Mouse (Mus musculus): ENCODE data around the gene Tppp3.

Gene Tppp3

DNA sequence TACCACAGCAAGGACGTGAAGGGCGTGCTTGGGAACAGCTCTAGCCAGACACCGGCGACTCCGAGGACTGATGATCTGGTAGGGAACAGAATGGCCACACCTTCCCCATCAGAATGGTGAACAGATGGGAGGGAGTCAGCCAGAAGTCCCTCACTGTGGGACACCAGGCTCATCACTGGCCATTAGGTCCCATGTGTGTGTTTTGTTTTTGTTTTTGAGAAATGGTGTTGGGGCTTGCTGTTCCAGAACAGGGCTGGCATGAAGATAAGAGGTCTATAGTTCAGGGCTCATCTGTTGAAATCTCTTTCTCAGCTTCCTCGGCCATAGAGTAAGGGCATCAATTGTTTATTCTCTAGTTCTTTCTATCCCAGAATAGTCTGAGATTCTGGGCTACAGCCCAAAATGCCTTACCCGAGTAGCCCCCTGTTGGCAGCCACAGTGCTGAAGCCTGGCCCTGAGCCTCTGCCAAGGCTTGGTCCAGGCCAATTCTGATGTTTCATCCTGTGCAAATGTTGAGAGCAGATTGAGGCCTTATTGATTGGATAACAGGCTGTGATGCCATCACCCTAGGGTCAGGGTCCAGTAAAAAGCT lies 4.5 kb downstream of the Tppp3 start:
- no peak for DNase-seq (ENCODE audit: low spot score)

DNA sequence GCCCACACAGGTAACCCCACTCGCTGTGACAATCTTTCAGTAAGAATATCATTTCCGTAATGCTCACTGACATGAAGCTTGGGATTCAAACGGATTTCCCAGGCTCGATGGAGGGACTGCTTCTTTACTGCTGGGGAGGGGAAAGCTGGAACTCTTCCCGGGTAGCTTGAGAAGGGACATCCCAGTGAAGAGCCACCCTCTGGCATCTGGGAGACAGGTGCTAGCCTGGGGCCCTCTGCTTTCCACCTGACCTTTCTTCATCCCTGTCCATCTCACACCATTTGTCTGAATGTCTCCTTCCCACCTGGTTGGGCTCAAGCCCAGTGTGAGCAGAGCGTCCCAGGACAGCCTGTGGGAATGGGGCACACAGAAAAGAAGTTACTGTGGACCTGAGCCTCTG lies 5.1 kb downstream of the Tppp3 start:
- DNase-seq (ENCODE audit: low spot score), result no peak

DNA sequence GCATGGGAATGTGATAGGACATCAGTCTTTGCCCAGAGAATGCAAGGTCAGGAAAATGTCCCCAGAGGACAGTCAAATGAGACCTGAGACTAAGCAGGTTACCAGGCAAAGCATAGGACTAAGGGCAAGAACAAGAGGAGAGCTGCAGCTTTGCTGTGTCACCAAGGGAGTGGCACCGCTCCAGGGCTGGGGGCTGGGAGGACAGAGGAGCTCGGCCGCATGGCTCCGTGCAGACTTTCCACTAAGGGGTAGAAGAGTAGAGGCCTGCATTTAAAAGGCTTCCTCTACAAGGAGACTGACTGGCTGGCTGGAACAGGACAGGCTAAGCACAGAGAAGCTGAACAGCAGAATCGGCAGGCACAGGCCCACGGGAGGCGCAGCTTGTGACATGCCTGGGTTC lies 6.7 kb downstream of the Tppp3 start:
- DNase-seq (ENCODE audit: low spot score), result no peak

DNA sequence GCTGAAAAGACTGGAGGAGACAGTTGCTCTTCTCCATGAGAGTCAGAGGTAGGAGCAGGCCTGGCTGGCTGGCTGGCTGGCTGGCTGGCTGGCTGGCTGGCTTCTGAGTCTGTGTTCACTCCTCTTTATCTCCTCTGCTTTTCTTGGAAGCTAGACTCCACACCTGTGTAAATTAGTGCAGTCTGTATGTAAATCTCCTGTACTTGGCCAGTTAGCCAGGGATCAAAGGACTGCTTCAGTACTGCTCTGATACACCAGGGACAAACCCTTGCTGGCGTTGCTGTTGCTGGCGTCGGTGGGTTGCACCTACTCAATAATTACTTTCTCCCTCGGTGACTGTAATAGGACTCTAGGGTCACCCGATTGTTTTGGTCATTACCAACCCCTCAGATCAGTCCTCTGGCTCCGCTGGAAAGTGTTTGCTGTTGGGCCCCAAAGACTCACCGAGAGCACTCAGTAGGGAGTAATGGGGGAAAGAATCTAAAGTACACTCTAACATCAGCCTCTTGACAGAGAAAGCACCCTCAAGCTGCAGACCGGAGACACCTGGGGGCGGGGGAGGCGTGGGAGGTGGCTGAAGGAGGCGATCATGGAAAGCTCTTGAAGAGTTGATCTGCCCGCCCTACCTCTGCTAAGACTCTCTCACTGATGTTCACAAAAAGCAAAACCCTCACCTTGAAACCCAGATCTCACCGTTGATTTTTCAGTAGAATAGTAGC lies 10.1 kb downstream of the Tppp3 start:
- no peak for DNase-seq (ENCODE audit: low spot score)

DNA sequence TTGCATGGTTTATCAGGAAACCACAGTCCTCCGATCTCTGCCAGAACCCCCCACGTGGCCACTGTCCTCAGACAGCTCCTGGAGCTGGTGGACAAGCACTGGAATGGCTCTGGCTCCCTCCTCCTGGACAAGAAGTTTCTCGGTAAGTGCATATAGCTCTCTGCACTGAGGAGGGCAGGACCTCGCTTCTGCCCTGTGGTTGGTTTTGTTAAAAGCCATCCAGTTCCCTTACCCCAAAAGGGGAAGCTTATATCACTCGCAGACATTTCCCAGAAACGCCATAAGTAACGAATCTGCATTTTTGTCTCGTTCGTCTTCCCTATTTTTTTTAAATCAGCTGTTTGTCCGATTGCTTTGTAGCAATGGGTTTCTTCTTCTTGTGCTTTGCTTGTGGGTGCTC lies 16.1 kb downstream of the Tppp3 start:
- DNase-seq (ENCODE audit: low spot score), result no peak

DNA sequence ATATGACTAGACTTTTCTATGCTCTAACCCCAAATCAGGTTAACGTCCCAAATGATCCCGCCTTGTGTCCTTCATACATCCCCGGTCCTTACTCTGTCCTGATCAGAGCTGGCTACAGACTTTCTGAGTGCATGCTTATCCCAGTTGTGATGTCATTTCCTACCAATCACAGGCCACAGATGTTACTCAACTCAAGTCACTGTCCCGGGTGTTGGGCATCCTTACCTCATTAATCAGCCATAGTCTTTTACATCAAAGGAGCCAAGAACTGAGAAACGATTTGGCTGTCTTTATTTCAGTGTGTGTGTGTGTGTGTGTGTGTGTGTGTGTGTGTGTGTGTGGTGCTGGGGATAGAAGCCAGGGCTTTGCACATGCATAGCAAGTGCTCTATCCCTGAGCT lies 17.2 kb downstream of the Tppp3 start:
- DNase-seq (ENCODE audit: low spot score), result no peak

DNA sequence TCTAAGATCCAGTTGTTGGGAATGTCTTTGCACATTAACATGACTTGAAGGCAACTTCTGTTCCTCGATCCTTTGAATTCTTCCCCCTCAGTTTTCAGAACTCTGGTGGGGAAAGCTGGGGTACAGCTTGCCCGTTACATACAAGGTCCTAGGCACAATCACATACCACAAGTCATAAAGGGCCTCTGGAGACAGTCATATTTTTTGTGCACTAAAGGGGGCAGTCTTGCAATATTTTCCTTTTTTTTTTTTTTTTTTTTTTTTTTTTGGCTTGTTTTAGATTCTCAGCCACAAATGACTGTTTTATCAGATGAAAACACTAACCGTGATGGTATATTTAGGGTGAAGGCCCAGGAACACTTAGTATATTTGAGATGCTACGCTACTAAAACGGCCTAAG lies 18.0 kb downstream of the Tppp3 start:
- DNase-seq (ENCODE audit: low spot score), result no peak

DNA sequence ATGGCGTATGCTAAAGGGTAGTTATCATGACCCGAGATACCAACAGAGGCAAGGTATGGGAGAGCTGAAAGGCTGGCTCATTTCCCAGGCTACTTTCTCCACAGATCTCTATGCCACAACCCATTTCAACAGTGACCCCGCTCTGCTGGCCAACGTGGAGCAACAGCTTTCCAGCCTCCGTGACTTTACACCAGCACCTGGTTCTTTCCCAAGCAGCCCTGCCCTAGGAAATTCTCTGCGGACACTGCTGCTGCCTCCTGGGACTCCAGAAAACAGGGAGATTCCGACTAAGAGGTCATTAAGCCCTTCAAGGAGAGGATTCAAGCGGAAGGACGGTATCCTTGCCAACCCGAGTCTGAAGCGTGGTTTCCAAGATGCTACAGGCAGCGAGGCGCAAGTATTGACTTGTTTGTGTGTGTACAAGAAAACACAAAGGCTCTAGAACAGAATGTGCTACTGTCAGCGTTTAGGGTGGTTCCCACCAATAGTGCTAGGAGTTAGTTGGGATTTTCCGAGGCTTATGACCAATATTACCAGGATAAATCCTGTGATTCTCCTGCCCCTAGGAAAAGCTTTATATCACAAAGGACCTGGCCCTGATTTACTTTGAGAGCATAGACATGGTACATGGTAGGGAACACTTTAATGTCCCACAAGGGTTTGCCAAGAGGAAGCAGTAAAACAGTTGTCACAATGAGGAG lies 19.3 kb downstream of the Tppp3 start:
- no peak for DNase-seq (ENCODE audit: low spot score)

DNA sequence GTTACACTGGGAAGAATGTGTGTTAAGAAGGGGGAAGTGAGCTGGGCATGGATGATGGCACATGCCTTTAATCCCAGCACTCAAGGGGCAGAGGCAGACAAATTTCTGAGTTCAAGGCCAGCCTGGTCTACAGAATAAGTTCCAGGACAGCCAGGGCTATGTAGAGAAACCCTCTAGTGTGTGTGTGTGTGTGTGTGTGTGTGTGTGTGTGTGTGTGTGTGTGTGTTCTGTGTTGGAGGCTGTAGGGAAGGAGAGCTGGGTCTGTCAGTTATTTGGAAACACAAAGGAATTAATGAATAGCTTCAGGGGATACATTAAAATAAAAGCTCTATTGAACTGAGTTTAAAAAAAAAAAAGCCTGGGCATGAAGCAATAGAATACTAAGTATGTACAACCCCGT lies 20.3 kb downstream of the Tppp3 start:
- no peak for DNase-seq (ENCODE audit: low spot score)

DNA sequence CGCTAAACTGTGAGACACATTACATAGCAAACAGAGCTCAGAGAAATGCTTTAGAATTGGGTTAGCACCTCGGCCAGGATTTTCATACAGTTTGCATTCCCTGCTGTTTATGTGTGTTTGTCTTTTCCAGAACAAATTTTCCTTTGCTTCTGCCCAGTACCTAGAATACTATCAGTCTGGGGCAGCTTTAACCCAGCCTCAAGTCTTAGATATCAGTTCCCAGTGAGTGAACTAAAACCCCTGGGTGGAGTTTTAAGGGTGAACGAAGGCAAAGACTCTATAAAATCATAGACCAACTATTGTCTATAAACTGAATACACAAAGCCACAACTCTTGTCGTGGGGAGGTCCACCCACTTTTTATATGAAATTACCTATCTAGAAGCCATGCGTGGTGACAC lies 22.7 kb downstream of the Tppp3 start:
- DNase-seq (ENCODE audit: low spot score), result no peak

DNA sequence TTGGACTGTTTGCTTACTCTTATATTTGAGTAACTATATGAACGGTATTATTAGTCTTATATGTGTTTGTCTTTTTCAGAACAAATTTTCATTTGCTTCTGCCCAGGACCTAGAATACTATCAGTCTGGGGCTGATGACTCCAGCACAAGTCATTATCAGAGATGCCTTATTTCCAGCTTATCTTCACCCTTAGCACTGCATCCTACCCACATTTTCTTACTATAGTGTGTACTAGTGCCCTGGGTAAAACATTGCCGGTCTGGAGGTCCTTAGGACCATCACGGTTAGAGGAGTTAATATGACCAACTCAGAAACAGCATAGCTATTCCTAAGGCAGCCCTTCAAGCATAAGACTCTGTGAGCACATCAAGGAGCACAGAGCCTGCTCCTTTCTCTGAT lies 23.1 kb downstream of the Tppp3 start:
- no peak for DNase-seq (ENCODE audit: low spot score)

DNA sequence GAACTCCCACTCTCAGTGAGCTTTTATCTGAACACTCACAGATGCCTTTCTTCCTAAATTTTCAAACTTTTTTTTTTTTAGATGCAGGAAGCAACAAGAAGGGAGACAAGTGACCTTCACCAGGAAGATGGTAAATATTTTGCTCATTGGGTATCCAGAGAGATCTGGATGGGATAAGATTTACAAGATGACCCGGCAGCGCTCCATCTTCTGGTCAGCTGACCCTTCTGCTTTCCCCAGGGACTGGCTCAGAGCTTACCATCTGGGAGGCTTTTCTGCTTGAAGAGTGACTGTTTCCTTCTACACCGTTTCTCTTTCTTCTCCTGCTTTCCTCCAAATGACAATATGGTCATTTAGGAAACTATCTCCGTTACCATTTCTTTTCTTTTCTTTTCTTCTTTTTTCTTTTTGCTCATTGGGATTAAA lies 25.2 kb downstream of the Tppp3 start:
- no peak for DNase-seq (ENCODE audit: low spot score)

DNA sequence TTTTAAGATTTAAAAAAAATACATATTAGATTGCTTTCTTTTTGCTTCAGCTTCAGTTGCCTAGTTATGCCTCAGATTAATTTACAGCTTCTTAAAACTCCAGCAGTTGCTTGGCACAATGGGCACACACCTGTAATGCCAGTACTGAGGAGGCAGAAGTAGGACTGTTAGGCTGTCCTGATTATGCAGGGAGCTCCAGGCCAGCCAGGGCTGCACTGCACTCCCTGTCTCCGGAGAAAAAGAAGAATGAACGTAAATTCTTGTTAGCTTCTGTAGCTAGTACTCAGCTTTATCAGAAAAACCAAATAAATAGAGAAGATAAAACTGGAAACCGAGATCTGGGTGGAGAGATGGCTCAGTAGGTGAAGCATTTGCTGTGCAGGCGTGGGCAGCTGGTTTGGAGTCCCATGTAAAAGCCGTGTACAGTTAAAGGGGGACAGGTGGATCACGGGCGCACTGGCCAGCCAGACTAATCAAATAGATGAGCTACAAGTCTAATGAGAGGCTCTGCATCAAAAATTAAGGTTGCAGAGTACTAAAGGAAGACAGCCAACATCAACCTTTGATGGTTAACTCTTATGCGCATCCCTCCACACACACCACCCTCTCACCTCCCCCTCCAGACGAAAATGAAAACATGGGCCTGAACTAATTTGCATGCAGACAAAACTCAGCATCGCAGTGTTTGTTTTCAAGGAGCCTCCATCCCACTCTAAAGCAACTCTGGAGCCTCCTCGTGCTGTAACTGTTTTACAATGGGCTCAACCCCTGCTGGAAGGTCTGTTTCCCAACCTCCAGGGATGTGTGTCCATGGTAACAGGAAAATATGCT lies 25.8 kb downstream of the Tppp3 start:
- no peak for DNase-seq (ENCODE audit: low spot score)

DNA sequence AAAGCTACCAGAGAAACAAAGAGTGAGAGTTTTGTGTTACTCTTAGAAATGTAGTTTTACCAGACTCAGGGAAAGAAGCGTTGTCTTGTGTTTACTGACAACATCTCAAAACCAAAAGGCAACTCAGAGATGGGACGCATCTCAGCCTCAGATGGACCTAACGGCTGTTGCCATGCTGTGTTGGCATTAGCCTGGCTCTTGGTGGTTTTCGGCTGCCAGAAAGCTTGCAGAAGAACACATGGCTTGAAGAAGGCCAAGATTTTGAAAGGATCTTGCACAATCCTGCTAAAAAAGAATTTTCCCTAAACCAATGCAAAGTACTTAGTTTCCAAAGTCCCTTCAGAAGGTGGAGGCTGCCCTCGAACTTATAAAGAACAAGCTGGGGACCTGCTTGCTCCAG lies 28.7 kb downstream of the Tppp3 start:
- DNase-seq (ENCODE audit: low spot score), result no peak

DNA sequence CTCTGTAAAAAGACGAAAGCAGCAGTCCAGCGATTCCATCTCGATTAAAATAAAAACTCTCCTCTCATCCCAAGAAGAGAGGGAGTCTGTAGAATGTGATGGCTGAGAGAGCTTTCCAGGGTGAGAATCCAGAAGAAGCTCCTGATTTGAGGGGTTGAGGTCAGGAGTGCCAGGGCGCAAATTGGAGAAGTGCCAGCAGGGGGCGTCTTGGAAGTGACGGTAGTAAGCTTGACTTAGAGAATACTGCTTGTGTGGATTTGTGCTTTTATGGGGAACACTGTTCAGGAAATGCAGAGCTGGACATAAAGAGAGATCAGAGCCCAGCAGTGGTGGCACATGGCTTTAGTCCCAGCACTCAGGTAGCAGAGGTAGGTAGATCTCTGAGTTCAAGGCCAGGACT lies 29.9 kb downstream of the Tppp3 start:
- DNase-seq (ENCODE audit: low spot score), result peak; percentile 53

DNA sequence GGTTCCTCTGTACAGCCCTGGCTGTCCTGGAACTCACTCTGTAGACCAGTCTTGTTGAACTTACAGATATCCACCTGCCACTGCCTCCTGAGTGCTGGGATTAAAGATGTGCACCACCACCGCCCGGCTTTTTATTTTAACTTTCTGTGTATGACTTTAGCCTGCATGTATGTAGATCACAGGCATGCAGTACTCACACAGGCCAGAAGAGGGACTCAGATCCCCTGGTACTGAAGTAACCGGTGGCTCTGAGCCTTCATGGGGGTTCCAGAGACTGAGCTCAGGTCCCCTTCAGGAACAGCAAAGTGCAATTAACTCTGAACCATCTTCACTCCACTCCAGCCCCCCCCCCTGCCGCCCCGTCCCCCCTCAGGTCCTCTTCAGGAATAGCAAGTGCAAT lies 32.5 kb downstream of the Tppp3 start:
- DNase-seq (ENCODE audit: low spot score), result peak; percentile 36

DNA sequence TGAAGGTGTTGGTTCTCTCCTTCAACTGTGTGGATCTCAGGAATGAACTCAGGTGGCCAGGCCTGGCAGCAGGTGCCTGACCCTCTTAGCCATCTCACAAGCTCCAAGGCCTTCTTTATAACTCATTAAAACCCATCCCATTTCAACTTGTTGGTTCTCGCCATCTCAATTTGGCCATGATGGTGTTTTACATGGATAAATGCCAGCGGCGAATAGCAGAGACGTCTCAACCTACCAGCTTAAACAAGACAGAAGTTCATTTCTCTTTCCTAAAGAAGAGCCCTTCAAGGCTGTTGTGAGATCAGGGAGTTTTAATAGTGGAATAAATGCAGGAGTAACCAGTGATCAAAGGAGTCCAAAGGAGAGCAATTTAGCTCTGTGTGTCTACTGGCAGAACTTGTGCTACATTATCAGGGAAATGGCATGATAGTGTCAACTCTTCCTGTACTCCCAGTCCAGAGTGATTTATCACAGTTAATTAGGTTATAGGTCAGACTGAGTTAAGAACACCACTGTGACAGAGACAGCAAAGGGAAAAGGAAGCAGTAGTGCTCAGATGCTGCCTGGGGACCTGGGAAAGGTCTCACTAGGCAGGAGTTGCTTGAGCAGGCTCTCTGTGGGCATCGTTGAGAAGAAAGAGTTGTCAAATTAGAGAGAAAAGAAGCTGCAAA lies 34.1 kb downstream of the Tppp3 start:
- no peak for DNase-seq (ENCODE audit: low spot score)

DNA sequence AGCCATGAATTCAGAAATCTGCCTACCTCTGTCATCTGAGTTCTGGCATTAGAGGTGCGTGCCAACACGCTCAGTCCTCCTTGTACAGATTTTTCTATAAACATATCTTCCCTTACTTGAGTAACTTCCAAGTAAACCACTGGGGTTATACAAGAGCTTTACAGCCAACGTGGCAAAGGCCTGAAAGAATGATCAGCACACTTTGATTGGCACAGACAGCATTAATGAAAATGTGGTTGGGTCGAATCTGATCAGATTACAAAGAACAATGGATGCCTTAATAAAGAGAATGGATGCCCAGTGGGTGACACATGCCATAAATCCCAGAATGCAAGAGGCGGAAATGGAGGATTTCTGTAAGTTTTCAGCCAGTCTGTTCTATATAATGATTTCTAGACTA lies 35.1 kb downstream of the Tppp3 start:
- DNase-seq (ENCODE audit: low spot score), result no peak

DNA sequence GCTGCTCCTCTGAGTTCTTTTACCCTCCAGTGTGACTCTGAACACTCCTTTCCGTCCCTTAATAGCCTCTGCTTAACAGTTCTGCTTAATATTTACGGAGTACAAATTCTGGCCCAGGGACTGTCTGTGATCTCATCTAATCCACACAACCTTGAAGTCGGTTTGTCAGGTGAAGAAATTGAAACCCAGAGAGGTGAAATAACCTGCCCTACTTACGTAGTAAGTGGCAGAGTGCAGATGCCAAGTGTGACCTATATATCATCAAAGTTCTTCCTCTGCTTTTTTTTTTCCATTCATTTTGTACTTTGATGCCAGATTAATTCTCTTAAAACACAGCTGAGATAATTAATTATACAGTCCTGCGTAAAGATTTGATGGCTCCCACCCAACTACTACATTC lies 37.2 kb downstream of the Tppp3 start:
- DNase-seq (ENCODE audit: low spot score), result no peak

DNA sequence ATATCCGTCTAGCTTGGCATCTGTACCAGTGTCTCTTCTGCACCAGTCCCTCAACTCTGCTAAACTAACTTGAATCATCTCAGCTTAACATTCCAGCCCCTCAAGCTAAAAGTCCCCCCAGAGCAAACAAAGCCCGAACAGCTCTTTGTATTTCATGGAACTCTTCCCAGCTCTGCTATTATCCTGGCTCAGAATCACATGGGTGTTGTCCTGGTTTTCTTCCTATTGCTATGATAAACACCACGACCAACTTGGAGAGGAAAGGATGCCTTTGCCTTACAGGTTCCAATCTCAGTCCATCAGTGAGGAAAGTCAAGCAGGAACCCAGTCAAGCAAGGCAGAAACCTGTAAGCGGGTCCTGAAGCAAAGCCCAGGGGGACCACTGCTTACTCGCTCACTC lies 37.8 kb downstream of the Tppp3 start:
- no peak for DNase-seq (ENCODE audit: low spot score)

DNA sequence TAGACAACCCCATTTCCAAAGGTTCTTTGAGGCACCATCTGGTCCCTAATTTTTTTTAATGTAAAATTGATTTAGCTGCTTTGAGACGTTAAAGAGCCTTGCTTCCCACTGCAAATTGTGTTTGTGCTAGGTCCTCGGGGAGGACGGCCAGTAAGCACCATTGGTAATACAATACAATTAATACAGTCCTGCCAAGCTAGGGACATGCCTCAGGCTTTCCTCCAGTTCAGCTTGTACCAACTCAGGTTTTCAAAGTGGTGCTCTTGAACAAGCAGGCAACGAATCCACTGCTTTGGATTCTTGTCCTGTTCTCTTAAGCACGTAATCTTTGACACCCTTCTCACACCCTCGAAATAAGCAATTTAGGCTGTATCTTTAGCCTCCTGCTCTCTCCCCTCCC lies 38.3 kb downstream of the Tppp3 start:
- no peak for DNase-seq (ENCODE audit: low spot score)

Data from urinary bladder, postnatal 14 days (tissue).